Mouse (Mus musculus): ENCODE results near the gene Cuedc2. TPM values are rescaled to one million over a fixed set of nuclear protein-coding genes. Genes with fewer than 3 reads are reported as not detected.

The Cuedc2 gene
- polyA plus RNA-seq, 1 experiment from 2014 or later: 351 TPM

- peak overlapping the region; percentile 99 for H3K4me2 ChIP-seq (replicated peaks)
- peaks cover 13% of the 10 kb centered on the region; the same call in 1 of the 2 replicates for H3K36me3 ChIP-seq
- H3K9me3 ChIP-seq: no peaks in the 10 kb centered on the region
- 0 out of 2 replicates have a peak, but pooled peaks cover 6% of the 10 kb centered on the region for H3K27me3 ChIP-seq
- 2% methylated on average over 29 of the region's 29 CpGs for WGBS
- peak overlapping the region; percentile 56 for H3K9ac ChIP-seq (replicated peaks)
- peaks cover 82% of the 10 kb centered on the region for H3K4me1 ChIP-seq
- ATAC-seq (replicated peaks): no peak
- H3K4me3 ChIP-seq: peak overlapping the region; percentile 71
- peak overlapping the region; percentile 99 for H3K27ac ChIP-seq (replicated peaks)
Measured at GRCm38 (mm10) chr19:46326019-46326755, 12.3 kb downstream of the Cuedc2 start.

DNA sequence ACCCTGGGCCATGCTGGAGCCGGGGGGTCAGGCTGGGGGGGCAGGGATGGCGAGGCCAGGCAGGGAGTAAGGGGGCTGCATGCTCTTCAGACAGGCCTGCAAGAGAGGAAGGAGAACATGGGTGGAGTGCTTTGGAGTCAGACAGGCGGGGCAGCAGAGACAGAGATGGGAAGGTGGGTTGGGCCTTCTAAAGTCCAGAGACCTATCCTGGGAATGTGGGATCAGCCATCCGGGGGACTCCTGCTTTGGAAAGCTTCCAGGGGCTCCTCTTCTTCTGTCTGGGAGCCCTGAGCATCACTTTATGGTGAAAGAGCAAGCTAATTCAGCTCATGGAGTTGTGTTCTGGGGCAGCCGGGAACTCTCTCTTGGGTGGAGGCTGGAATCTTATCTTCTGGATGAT, 13.6 kb downstream of the Cuedc2 start:
- no peak for ATAC-seq (replicated peaks)
- H3K36me3 ChIP-seq: 0 out of 2 replicates have a peak, but pooled peaks cover 1% of the 10 kb centered on the region
- H3K4me2 ChIP-seq (replicated peaks): peak overlapping the region; percentile 99
- H3K9me3 ChIP-seq: no peaks in the 10 kb centered on the region
- peaks cover 84% of the 10 kb centered on the region for H3K4me1 ChIP-seq
- H3K4me3 ChIP-seq: peak overlapping the region; percentile 71; the same call in 1 of the 2 replicates
- H3K9ac ChIP-seq (replicated peaks): 0 out of 2 replicates have a peak overlapping the region, but pooled peaks have one; percentile 3
- no peak overlapping the region for H3K27ac ChIP-seq (replicated peaks)
- WGBS: 79% methylated on average over 5 of the region's 5 CpGs
- H3K27me3 ChIP-seq: peaks cover 13% of the 10 kb centered on the region; the same call in 1 of the 2 replicates

- peaks cover 84% of the 10 kb centered on the region for H3K4me1 ChIP-seq
Measured at GRCm38 (mm10) chr19:46324366-46324765, 14.1 kb downstream of the Cuedc2 start.

GRCm38 (mm10) chr19:46323716-46324115, 14.8 kb downstream of the Cuedc2 start:
- no peaks in the 10 kb centered on the region for H3K36me3 ChIP-seq
- no peak overlapping the region for H3K4me3 ChIP-seq
- H3K4me1 ChIP-seq: peaks cover 84% of the 10 kb centered on the region
- 0 out of 2 replicates have a peak overlapping the region, but pooled peaks have one; percentile 4 for H3K4me2 ChIP-seq (replicated peaks)
- no peaks in the 10 kb centered on the region for H3K9me3 ChIP-seq
- peaks cover 22% of the 10 kb centered on the region; the same call in 1 of the 2 replicates for H3K27me3 ChIP-seq
- no peak overlapping the region for H3K9ac ChIP-seq (replicated peaks)
- 67% methylated on average over 5 of the region's 5 CpGs for WGBS
- no peak for ATAC-seq (replicated peaks)
- H3K27ac ChIP-seq (replicated peaks): no peak overlapping the region

More at GRCm38 (mm10) chr19:46324366-46324765, 14.1 kb downstream of the Cuedc2 start:
- H3K4me3 ChIP-seq: no peak overlapping the region
- H3K27ac ChIP-seq (replicated peaks): no peak overlapping the region
- no peaks in the 10 kb centered on the region for H3K36me3 ChIP-seq
- ATAC-seq (replicated peaks): no peak
- WGBS: 72% methylated on average over 11 of the region's 11 CpGs
- H3K27me3 ChIP-seq: peaks cover 19% of the 10 kb centered on the region; the same call in 1 of the 2 replicates
- H3K4me2 ChIP-seq (replicated peaks): peak overlapping the region; percentile 99; the same call in 1 of the 2 replicates
- H3K9ac ChIP-seq (replicated peaks): peak overlapping the region; percentile 3; the same call in 1 of the 2 replicates
- no peaks in the 10 kb centered on the region for H3K9me3 ChIP-seq

DNA sequence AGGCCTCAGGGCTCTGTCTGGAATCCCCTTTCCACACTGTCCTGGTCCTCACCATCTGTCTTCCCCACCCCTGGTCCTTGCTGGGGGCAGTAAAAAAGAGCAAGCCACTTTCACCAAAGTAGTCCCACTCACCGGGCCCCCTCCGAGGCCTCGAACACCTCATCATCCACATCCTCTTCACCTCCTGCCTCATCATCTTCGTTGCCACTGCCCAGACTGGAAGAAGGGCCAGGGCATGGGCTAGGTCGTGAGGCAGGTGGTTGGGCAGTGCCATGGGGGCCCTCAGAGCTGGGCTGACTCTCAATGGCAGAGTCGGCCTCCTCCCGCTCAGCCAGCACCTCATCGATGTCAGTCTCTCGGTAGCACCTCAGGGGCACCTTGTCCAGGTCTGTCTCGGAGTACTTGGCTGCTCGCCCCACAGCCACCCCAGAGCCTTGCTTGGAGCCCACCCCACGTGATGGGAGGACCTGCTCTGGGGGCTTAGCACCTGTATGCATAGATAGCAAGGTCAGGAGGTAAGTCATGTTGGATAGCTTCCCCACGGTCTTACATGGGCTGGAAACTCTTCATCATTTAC, 15.4 kb downstream of the Cuedc2 start:
- WGBS: 76% methylated on average over 13 of the region's 13 CpGs
- H3K4me3 ChIP-seq: no peak overlapping the region
- H3K36me3 ChIP-seq: no peaks in the 10 kb centered on the region
- H3K27me3 ChIP-seq: peaks cover 25% of the 10 kb centered on the region; the same call in 1 of the 2 replicates
- 0 out of 2 replicates have a peak overlapping the region, but pooled peaks have one; percentile 20 for H3K4me2 ChIP-seq (replicated peaks)
- H3K9me3 ChIP-seq: no peaks in the 10 kb centered on the region
- H3K4me1 ChIP-seq: peaks cover 90% of the 10 kb centered on the region
- H3K9ac ChIP-seq (replicated peaks): no peak overlapping the region
- ATAC-seq (replicated peaks): no peak
- H3K27ac ChIP-seq (replicated peaks): peak overlapping the region; percentile 59; the same call in 1 of the 2 replicates

DNA sequence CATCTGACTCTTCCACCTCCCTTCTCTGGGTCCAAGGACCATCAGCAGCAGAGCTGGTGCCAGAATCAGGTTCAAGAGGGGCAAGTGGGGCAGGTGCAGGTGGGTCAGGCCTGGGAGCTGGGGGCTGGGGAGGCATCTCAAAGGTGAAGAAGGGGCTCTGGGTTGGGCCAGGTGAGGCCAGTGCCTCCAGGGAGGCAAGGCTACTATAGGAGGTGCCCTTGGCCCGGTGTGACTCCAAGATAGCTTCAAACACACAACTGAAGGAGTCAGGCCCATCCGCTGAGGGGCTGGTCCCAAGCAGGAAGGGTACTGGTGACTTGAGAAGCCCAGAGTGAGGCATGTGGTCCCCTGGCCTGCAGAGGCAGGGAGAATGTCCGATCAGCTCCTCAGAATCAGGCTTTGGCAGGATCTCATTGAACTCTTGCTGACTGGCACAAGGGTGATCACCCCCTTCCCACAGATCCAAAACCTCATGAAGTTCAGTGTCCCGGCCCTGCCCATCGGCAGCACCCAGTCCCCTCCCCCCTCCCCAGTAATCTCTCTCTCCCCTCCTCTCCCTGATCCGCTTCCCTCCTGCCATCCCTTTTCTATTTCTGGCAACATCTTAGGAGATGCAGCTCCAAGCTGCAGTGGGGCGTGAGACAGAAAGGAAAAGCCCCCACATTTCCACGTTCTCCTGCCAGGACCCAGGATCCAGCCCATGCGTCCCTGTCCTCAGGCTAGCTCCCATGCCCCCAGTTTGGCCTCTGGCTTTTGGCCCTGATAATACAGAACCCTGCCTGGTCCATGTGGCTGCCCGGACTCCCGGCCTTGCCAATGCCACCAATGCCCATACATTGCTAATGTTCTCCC, 16.1 kb downstream of the Cuedc2 start:
- 55% methylated on average over 11 of the region's 11 CpGs for WGBS
- ATAC-seq (replicated peaks): no peak
- H3K4me1 ChIP-seq: peaks cover 89% of the 10 kb centered on the region

GRCm38 (mm10) chr19:46321101-46321943, 17.2 kb downstream of the Cuedc2 start:
- peak overlapping the region; percentile 59 for H3K27ac ChIP-seq (replicated peaks)
- H3K36me3 ChIP-seq: no peaks in the 10 kb centered on the region
- peaks cover 92% of the 10 kb centered on the region for H3K4me1 ChIP-seq
- peak overlapping the region; percentile 20 for H3K4me2 ChIP-seq (replicated peaks)
- no peak overlapping the region for H3K9ac ChIP-seq (replicated peaks)
- WGBS: 23% methylated on average over 6 of the region's 6 CpGs
- peaks cover 43% of the 10 kb centered on the region for H3K27me3 ChIP-seq
- H3K4me3 ChIP-seq: no peak overlapping the region
- ATAC-seq (replicated peaks): peak; percentile 23; the same call in 1 of the 2 replicates
- no peaks in the 10 kb centered on the region for H3K9me3 ChIP-seq

More for the DNA sequence above, 16.1 kb downstream of the Cuedc2 start:
- H3K4me2 ChIP-seq (replicated peaks): peak overlapping the region; percentile 20; the same call in 1 of the 2 replicates
- peak overlapping the region; percentile 59 for H3K27ac ChIP-seq (replicated peaks)
- no peaks in the 10 kb centered on the region for H3K9me3 ChIP-seq
- no peak overlapping the region for H3K9ac ChIP-seq (replicated peaks)
- no peaks in the 10 kb centered on the region for H3K36me3 ChIP-seq
- H3K4me3 ChIP-seq: no peak overlapping the region
- peaks cover 33% of the 10 kb centered on the region; the same call in 1 of the 2 replicates for H3K27me3 ChIP-seq

DNA sequence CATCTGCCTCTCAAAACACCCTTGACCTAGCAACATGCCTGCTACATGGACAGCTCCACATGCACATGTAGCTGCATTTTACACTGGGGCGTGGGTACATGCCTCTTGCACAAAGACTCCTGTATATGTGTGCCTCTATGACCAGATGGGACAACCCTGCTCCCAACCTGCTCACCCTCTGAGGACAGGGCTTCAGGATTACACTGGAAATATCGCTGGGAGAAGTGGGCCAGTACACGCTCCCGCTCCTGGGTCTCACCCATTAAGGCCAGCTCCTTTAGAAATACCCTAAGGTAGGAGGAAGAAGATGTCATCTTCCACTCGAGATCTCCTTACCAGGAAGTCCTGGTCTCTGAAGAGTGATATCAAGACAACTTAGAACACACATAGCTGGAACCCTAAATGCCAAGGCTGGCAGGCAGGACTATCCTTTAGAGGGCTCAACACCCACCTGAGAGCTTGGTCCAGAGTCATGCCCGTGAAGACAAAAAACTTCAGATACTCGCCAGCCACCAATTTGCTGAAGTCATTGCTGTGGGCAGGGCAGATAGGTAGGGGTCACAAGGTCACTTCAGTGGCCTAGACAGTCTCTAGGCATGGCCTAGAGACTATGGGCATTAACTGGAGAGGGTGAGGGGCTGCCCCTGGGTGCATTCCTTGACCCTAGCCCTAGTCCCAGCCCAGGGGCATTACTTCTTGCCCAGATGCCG, 18.3 kb downstream of the Cuedc2 start:
- ATAC-seq (replicated peaks): no peak
- peaks cover 54% of the 10 kb centered on the region for H3K27me3 ChIP-seq
- H3K4me2 ChIP-seq (replicated peaks): no peak overlapping the region
- H3K36me3 ChIP-seq: no peaks in the 10 kb centered on the region
- no peak overlapping the region for H3K27ac ChIP-seq (replicated peaks)
- H3K9ac ChIP-seq (replicated peaks): no peak overlapping the region
- peaks cover 86% of the 10 kb centered on the region for H3K4me1 ChIP-seq
- 82% methylated on average over 8 of the region's 8 CpGs for WGBS
- no peaks in the 10 kb centered on the region for H3K9me3 ChIP-seq
- H3K4me3 ChIP-seq: no peak overlapping the region

DNA sequence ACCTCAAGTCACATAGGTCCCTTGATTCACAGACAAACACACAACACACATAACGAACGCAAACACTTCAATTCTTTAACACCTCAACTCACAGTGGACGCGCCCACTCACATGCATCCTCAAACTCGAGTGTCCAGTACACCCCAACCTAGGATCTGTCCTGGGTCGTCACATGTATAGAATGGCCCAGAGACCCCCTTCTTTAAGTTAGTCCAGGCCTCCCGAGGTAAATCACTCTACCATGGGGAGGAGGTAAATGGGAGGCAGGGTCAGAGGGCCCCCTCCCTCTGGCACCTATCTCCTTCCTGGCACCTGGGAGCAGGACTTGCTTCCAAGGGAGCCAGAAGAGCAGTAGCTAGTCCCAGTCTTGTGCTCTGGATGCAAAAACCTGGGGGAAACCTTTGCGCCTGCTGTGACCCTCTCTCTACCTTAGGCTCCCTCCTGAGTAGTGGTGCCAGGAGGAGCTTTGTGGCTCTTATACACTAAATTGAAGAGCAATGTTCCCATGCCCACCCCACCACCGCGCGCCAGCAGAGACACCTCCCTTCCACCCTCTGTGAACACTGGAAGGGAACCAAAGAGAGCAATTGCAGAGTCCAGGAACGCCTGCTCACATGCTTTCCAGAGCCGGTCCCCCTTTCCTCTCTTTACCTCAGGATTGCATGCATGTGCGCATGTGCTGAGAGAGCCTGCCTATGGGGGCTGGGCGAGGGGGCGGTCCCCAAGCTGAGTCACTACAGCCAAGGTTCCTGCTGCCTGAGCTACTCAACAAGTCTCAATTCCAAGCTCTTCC, 19.7 kb downstream of the Cuedc2 start:
- peak overlapping the region; percentile 59 for H3K4me2 ChIP-seq (replicated peaks)
- H3K9ac ChIP-seq (replicated peaks): no peak overlapping the region
- peaks cover 72% of the 10 kb centered on the region for H3K4me1 ChIP-seq
- H3K9me3 ChIP-seq: no peaks in the 10 kb centered on the region
- WGBS: 12% methylated on average over 16 of the region's 16 CpGs
- peak; percentile 54 for ATAC-seq (replicated peaks)
- peak overlapping the region; percentile 29; the same call in 1 of the 2 replicates for H3K27ac ChIP-seq (replicated peaks)
- H3K36me3 ChIP-seq: peaks cover 3% of the 10 kb centered on the region; the same call in 1 of the 2 replicates
- H3K27me3 ChIP-seq: peaks cover 62% of the 10 kb centered on the region
- peak overlapping the region; percentile 48 for H3K4me3 ChIP-seq

DNA sequence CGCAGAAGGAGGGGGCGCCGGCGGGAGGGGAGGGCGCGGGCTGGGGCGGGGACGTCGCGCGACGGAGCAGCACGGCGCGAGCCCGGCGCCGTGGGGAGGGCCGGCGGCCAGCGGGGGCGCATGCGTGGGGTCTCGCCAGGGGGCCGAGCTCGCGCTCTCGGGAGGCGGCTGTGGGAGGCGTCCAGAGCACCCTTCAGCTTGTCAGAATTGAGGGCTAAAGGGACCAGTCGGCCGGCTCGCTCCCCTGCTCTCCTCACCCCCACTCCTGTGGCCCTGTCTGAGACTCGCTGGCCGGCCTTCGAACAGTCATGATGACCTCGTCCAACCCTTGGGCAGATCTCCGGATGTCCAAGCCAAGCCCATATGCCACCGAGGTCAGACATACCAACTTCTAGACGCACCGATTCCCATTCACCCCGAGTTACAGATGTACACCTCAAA, 20.5 kb downstream of the Cuedc2 start:
- Histone ChIP-seq H3K4me3 (peak overlapping the region; percentile 48), H3K27ac (replicated peaks) (0 out of 2 replicates have a peak overlapping the region, but pooled peaks have one; percentile 28), H3K9me3 (no peaks in the 10 kb centered on the region), H3K9ac (replicated peaks) (peak overlapping the region; percentile 60), H3K4me2 (replicated peaks) (peak overlapping the region; percentile 59), H3K36me3 (peaks cover 7% of the 10 kb centered on the region; the same call in 1 of the 2 replicates), H3K27me3 (peaks cover 67% of the 10 kb centered on the region), H3K4me1 (peaks cover 65% of the 10 kb centered on the region)
- 2% methylated on average over 41 of the region's 42 CpGs for WGBS
- peak; percentile 14; the same call in 1 of the 2 replicates for ATAC-seq (replicated peaks)
